Mouse (Mus musculus) liver (tissue): ENCODE results near the gene Nhlrc1.

ENCODE experiments used
- DNase-seq: peaks from one replicate; pipeline ENCODE4 v3.0.0-alpha.2; 2020; ENCODE audit warnings: mixed read lengths

Gene Nhlrc1

GRCm38 (mm10) chr13:47014334-47015194, at the start of gene Nhlrc1:
Nhlrc1 (minus strand) TSS chr13:47014850.
- DNase-seq, result peak; percentile 58

GRCm38 (mm10) chr13:47063985-47064760, 49.5 kb upstream of the Nhlrc1 start:
- DNase-seq, result no peak

GRCm38 (mm10) chr13:47062756-47063155, 48.1 kb upstream of the Nhlrc1 start:
- DNase-seq, result no peak

GRCm38 (mm10) chr13:47056781-47057180, 42.1 kb upstream of the Nhlrc1 start:
- no peak for DNase-seq

GRCm38 (mm10) chr13:47056126-47056525, 41.5 kb upstream of the Nhlrc1 start:
- DNase-seq, result no peak

GRCm38 (mm10) chr13:47053971-47054370, 39.3 kb upstream of the Nhlrc1 start:
- no peak for DNase-seq

GRCm38 (mm10) chr13:47050009-47050408, 35.4 kb upstream of the Nhlrc1 start:
- DNase-seq, result no peak

- DNase-seq, result no peak
Observed at GRCm38 (mm10) chr13:47047996-47048395, 33.3 kb upstream of the Nhlrc1 start.

GRCm38 (mm10) chr13:47044617-47044947, 29.9 kb upstream of the Nhlrc1 start, which contains the start of gene Tpmt:
Tpmt (minus strand) TSS chr13:47044737.
- peak; percentile 11 for DNase-seq

GRCm38 (mm10) chr13:47043833-47044616, 29.4 kb upstream of the Nhlrc1 start:
- DNase-seq, result peak; percentile 41

- DNase-seq, result peak; percentile 97
Observed at GRCm38 (mm10) chr13:47043030-47043680, 28.5 kb upstream of the Nhlrc1 start, which contains the start of gene Kdm1b. Kdm1b (plus strand) TSS chr13:47043499.

GRCm38 (mm10) chr13:47042024-47042633, 27.5 kb upstream of the Nhlrc1 start:
- DNase-seq, result no peak

- DNase-seq, result no peak
Observed at GRCm38 (mm10) chr13:47040061-47040460, 25.4 kb upstream of the Nhlrc1 start.

GRCm38 (mm10) chr13:47037946-47038345, 23.3 kb upstream of the Nhlrc1 start:
- no peak for DNase-seq

- DNase-seq, result no peak
Observed at GRCm38 (mm10) chr13:47033602-47034001, 19.0 kb upstream of the Nhlrc1 start.

GRCm38 (mm10) chr13:47030376-47031107, 15.9 kb upstream of the Nhlrc1 start:
- DNase-seq, result no peak

GRCm38 (mm10) chr13:47020798-47021197, 6.1 kb upstream of the Nhlrc1 start:
- no peak for DNase-seq

- DNase-seq, result no peak
Observed at GRCm38 (mm10) chr13:47019774-47020173, 5.1 kb upstream of the Nhlrc1 start.

- peak; percentile 39 for DNase-seq
Observed at GRCm38 (mm10) chr13:47017259-47017658, 2.6 kb upstream of the Nhlrc1 start.

GRCm38 (mm10) chr13:47015195-47015501, 498 bp upstream of the Nhlrc1 start:
- DNase-seq, result no peak

- no peak for DNase-seq
Observed at GRCm38 (mm10) chr13:47013740-47014139, 910 bp downstream of the Nhlrc1 start.
